Mouse (Mus musculus) adrenal gland, postnatal 25 days (tissue): ENCODE measurements at regions not wholly inside any gene's neighbourhood (a gene's known extent, or its start where the extent isn't known, plus 50 kb on each side); places are given as distances from the start of the nearest gene placed in this dataset.

Source experiments
- DNase-seq: peaks from one replicate; pipeline ENCODE4 v3.0.0; 2021; ENCODE audit warnings: mixed read lengths

GRCm38 (mm10) chr1:166576651-166577050, 70.8 kb downstream of the Gm4847 start:
- peak; percentile 21 for DNase-seq

GRCm38 (mm10) chr1:166571776-166572175, 74.4 kb upstream of the Gm4846 start:
- no peak for DNase-seq
